Mouse (Mus musculus) thymus, postnatal 36 days (tissue): ENCODE data around the gene Sp3.
"Not testable (repeated sequence)": the region's sequence is repeated elsewhere in the genome, so short reads cannot be mapped to it uniquely, and the experiment has no call there.

ENCODE experiments used
- DNase-seq, 2 experiments: peaks; one replicate each; pipeline ENCODE4 v3.0.0; 2022; ENCODE audit warnings: mixed read lengths in 2 of 2

The Sp3 gene

GRCm38 (mm10) chr2:72980337-72981074 lies at the start of gene Sp3:
TSS of gene Sp3 (minus strand) at chr2:72980446.
- peak; percentile 95 to 98 for DNase-seq

- no peak for DNase-seq
These were observed 49.6 kb upstream of the Sp3 start for GRCm38 (mm10) chr2:73029846-73030245.

GRCm38 (mm10) chr2:73028019-73028418 lies 47.8 kb upstream of the Sp3 start:
- no peak for DNase-seq

- no peak for DNase-seq
These were observed 46.9 kb upstream of the Sp3 start for GRCm38 (mm10) chr2:73027126-73027525.

GRCm38 (mm10) chr2:73023803-73024202 lies 43.6 kb upstream of the Sp3 start:
- DNase-seq = no peak

- DNase-seq = no peak
These were observed 40.8 kb upstream of the Sp3 start for GRCm38 (mm10) chr2:73021046-73021445.

- DNase-seq = no peak
These were observed 39.3 kb upstream of the Sp3 start for GRCm38 (mm10) chr2:73019371-73020146.

- DNase-seq = not testable (repeated sequence)
These were observed 33.8 kb upstream of the Sp3 start for GRCm38 (mm10) chr2:73014063-73014462.

- DNase-seq = peak in 1 of 2 experiments; percentile 17
These were observed 32.4 kb upstream of the Sp3 start for GRCm38 (mm10) chr2:73012636-73013035.

- DNase-seq = no peak
These were observed 27.2 kb upstream of the Sp3 start for GRCm38 (mm10) chr2:73007472-73007871.

GRCm38 (mm10) chr2:73005611-73006515 lies 25.6 kb upstream of the Sp3 start:
- no peak for DNase-seq

GRCm38 (mm10) chr2:73003751-73004717 lies 23.8 kb upstream of the Sp3 start:
- DNase-seq = peak; percentile 57 to 60

GRCm38 (mm10) chr2:73003049-73003448 lies 22.8 kb upstream of the Sp3 start:
- peak; percentile 79 to 85 for DNase-seq

- DNase-seq = no peak
These were observed 22.2 kb upstream of the Sp3 start for GRCm38 (mm10) chr2:73002451-73002850.

- DNase-seq = no peak
These were observed 21.7 kb upstream of the Sp3 start for GRCm38 (mm10) chr2:73001994-73002393.

GRCm38 (mm10) chr2:73000194-73000593 lies 19.9 kb upstream of the Sp3 start:
- no peak for DNase-seq

GRCm38 (mm10) chr2:72997586-72997985 lies 17.3 kb upstream of the Sp3 start:
- DNase-seq = no peak

- DNase-seq = peak; percentile 78 to 86
These were observed 16.6 kb upstream of the Sp3 start for GRCm38 (mm10) chr2:72996808-72997378.

GRCm38 (mm10) chr2:72995346-72996097 lies 15.3 kb upstream of the Sp3 start:
- DNase-seq = peak; percentile 46 to 47

- no peak for DNase-seq
These were observed 13.9 kb upstream of the Sp3 start for GRCm38 (mm10) chr2:72994165-72994564.

GRCm38 (mm10) chr2:72992497-72992896 lies 12.3 kb upstream of the Sp3 start:
- DNase-seq = no peak
